Mouse (Mus musculus): ENCODE measurements at regions not wholly inside any gene's neighbourhood (a gene's known extent, or its start where the extent isn't known, plus 50 kb on each side); places are given as distances from the start of the nearest gene placed in this dataset.

- no peak for TF ChIP-seq POLR2A (IDR thresholded peaks at IDR 0.05; ENCODE audit: borderline replicate concordance, extremely low read depth, insufficient read depth, insufficient read length, poor library complexity, severe bottlenecking)
- no peak for TF ChIP-seq CTCF (IDR thresholded peaks at IDR 0.05; ENCODE audit: borderline replicate concordance, extremely low read depth, insufficient read depth, insufficient read length)
Measured at GRCm38 (mm10) chr3:148683181-148683580, 307.2 kb downstream of the Adgrl2 start.
